Mouse (Mus musculus) adrenal gland, postnatal 14 days (tissue): Measurements from ENCODE around the gene D2hgdh. TPM values are rescaled to one million over a fixed set of nuclear protein-coding genes. Genes with fewer than 3 reads are reported as not detected.

Experiments
- total RNA-seq: library from RNA; stranded (reverse); gene quantifications from 2 replicates; pipeline ENCODE4 v1.2.3, GENCODE M21; 2021

The D2hgdh gene
- total RNA-seq, 1 experiment from 2014 or later = 45.1 TPM

Other genes starting within 250 kb of the D2hgdh start
- gene Stk25, start 166.2 kb upstream of the D2hgdh start, total RNA-seq = 101 and 103 TPM in 2 replicates
- 9.9 and 12.2 TPM in 2 replicates for gene Bok, start 139.2 kb upstream of the D2hgdh start, total RNA-seq
- 67.3 and 69.4 TPM in 2 replicates for gene Atg4b, start 73.4 kb upstream of the D2hgdh start, total RNA-seq
- gene Thap4, start 70.0 kb upstream of the D2hgdh start, total RNA-seq = 42.6 and 45.8 TPM in 2 replicates
- 70.1 and 70.7 TPM in 2 replicates for gene Dtymk, start 23.0 kb upstream of the D2hgdh start, total RNA-seq
- gene Ing5, start 20.9 kb upstream of the D2hgdh start, total RNA-seq = 15.2 and 17.3 TPM in 2 replicates
- gene Gal3st2, start 36.4 kb downstream of the D2hgdh start, total RNA-seq = 0.60 TPM in 1 of 2 replicates, not detected in the other
- gene Gal3st2b, start 93.4 kb downstream of the D2hgdh start, total RNA-seq = 0.26 and 1.2 TPM in 2 replicates
- 0.11 and 0.19 TPM in 2 replicates for gene Gal3st2c, start 165.6 kb downstream of the D2hgdh start, total RNA-seq
- not detected in 2 replicates for gene Neu4, start 195.5 kb downstream of the D2hgdh start, total RNA-seq
- gene Pdcd1, start 227.6 kb downstream of the D2hgdh start, total RNA-seq = 0.30 TPM in 1 of 2 replicates, not detected in the other